Mouse (Mus musculus): Measurements from ENCODE around the gene Dnaaf2.
A peak's percentile ranks its signal among the peaks of the same experiment; 100 is the strongest.

The Dnaaf2 gene

DNA sequence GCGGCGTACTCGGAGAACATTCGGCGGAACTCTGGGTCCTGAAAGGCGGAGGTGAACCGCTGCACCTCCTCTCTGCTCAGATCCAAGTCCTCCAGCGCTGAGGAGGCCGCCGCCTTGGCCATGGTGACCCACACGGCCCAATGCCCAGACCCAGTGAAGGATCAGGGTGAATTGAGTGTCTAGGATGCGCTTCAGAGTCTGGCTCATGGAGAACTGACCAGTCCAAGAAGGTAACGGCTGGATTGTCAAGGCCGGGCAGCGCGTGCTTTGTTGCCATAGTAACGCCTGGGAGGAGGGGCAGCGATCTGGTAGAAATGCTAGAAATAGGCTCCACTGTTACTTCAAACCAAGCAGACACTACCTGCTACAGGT lies at the start of gene Dnaaf2:
Gene Dnaaf2 (minus strand): TSS at position 266 of the 372 bp plus-strand sequence.
- peak; percentile 73 for DNase-seq (ENCODE audit: low spot score)

GRCm38 (mm10) chr12:69241771-69242431 lies 43.7 kb upstream of the Dnaaf2 start:
- DNase-seq (ENCODE audit: low spot score): peak; percentile 57

DNA sequence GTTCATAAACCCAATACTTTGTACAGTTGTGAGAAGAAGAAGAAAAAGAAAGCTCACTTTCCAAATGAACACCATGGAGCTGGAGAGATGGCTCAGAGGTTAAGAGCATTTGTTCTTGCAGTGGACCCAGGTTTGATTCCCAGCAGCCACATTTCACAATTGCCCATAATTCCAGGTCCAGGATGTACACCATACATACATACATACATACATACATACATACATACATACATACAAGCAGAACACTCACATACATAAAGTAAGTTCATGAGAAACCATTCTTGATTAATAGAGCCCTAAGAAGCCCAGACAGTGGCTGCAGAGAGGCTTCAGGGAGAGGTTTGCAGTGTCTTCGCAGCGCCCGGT lies 43.2 kb upstream of the Dnaaf2 start:
- DNase-seq (ENCODE audit: low spot score): no peak

- DNase-seq (ENCODE audit: low spot score): no peak
These were observed 42.6 kb upstream of the Dnaaf2 start, which contains the start of gene Klhdc1 for GRCm38 (mm10) chr12:69240876-69241275. TSS of gene Klhdc1 (plus strand) at chr12:69241176.

- no peak for DNase-seq (ENCODE audit: low spot score)
These were observed 40.1 kb upstream of the Dnaaf2 start for GRCm38 (mm10) chr12:69238284-69238683.

- DNase-seq (ENCODE audit: low spot score): no peak
These were observed 37.6 kb upstream of the Dnaaf2 start for GRCm38 (mm10) chr12:69235782-69236181.

DNA sequence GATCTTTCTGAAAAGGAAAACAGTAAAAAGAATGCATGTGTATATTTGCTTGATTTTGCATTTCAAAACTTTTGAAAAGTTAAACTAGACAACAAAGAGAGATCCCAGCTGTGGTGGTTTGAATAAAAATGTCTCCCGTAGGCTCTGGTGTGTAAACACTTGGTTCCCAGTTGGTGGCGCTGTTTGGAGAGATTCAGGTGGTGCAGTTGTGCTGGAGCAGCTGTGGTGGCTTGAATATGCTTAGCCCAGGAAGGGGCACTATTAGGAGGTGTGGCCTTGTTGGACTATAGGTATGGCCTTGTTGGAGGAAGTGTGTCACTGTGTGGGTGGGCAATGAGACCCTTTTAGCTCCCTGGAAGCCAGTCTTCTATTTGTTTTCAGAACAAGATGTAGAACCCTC lies 31.0 kb upstream of the Dnaaf2 start:
- DNase-seq (ENCODE audit: low spot score): no peak

DNA sequence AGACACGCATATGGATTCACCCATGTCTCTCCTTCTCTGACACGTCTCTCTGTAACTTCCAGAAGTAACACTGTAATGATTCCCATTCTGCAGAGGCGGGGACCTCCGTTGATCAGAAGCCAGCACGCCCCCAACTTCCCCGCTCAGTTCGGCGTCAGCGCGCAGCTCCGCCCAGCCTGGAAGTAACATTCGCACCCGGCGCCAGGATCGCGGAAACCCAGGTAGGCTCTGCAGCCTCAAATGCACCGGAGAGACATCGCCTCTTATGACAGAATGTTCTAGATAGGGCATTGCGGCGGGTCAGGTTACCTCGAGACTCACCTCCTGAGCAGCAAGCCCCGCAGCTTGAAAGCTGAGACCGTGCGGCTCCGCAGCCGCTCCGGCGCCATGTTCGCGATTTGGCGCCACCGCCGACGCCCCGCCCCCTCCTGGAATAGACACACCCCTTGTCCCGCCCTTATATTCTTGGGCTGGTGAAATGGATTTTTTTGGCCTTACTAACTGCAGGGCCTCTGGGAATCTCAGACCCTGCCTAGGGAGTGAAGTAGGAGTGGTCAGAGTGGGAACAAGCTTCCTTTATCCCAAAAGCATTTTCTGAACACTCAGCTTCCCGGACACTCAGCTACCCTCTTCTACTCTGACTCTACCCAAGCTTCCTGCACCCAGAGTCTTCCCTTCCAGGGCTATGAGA lies 29.7 kb upstream of the Dnaaf2 start, which contains the start of gene Pole2:
Gene Pole2 (minus strand): TSS at position 420 of the 691 bp plus-strand sequence.
- peak; percentile 73 for DNase-seq (ENCODE audit: low spot score)

DNA sequence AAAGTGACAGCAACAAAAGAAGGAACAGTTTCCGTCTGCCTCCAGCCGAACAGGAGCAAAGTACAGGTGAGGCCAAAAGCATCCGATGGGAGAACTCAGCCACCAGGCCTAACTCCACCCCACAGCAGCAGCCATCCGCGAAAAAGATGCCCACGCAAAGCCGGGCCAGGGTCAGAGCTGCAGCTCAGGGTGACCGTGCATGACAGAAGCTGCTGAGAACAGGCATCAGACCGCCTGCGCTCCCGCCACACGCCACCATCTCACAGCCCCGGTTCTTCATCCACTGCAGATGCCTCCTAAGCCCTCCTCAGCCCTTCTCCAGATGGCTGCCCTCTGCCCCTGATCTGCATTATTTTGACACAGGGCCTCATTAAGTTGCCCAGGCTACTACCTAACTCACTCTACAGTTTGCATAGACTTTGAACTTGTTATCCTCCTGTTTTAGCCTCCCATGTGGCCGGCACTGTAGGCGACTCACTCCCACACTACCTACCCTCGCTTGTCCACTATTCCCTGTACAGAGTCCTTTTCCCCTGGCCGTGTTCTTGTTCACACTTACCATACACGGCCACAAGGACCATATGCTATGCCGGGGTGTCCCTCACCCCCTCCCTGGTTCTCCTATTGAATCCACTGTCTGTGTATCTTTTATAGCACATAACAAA lies 22.5 kb upstream of the Dnaaf2 start:
- no peak for DNase-seq (ENCODE audit: low spot score)

- no peak for DNase-seq (ENCODE audit: low spot score)
These were observed 18.4 kb upstream of the Dnaaf2 start for GRCm38 (mm10) chr12:69216587-69216986.

DNA sequence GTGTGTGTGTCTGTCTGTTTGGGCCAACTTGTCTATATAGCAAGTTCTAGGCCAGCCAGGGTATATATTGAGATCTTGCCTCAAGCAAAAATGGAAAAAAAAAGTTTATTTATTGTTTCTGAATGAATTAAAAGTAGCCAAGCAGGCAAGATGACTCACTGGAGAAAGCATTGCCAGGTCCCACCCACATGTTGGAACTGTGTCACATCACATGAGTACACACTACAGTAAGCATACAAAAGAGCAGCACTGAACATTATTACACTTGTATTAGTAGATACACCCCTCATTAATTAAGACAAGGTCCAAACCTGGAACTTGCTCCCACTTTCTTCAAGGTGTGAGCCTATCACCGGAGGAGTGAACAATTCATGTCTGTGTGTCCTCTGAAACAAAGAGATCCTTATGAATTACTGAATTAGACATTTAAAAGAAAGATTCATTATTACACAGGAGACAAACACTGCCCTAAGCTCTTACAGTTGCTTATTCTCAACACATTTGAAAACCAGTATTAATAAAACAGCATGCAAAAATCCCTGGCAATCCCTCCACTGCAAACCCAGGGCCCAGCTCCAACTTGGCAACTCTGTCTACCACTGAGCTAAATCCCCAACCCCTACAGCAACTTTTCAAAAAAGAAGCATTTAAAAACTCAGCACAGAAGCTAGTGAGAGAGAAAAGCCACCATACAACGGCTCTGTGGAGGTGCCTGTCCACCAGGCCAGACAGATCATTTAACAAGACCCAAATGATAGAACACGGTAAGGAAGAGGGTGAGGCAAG lies 17.0 kb upstream of the Dnaaf2 start:
- DNase-seq (ENCODE audit: low spot score): peak; percentile 33

- DNase-seq (ENCODE audit: low spot score): no peak
These were observed 16.2 kb upstream of the Dnaaf2 start for GRCm38 (mm10) chr12:69214393-69214792.

DNA sequence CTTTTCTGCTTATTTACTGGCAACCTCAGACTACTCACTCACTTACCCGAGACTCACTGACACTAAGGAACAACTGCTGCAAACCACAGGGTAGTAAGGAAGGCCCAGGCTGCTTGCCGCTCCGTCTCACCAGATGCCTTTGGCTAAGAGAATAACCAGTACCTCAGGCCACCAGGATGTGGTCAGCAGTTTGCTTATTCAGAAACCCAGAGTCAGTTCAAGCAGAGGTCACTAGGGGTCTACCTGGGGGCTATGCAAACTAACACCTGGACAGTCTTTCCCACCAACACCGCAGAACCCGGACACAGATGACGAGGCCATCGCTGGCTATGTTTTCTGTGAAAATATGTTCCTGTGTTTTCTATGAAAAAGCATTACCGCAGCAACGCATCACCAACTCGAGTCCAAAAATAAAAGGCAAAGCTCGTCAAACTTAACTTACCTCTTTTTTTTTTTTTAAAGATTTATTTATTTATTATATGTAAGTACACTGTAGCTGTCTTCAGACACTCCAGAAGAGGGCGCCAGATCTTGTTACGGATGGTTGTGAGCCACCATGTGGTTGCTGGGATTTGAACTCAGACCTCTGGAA lies 15.1 kb upstream of the Dnaaf2 start:
- no peak for DNase-seq (ENCODE audit: low spot score)

DNA sequence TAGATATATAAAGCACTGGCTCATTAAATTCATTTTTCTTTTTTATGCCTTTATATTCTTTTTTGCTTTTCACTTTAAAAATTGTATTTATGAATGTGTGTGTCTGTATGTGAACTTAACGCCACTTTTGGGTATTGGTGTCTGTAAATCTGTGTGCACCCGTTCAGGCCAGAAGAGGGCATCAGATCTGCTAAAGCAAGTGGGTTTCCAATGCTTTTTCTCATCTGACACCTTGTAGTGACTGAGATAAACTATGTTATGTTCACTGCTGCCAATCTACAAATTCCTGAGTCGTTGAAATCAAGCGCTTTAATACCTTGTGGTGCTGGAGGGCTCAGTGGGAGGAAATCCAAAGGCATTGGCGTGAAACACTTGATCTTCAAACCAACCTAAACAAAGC lies 12.8 kb upstream of the Dnaaf2 start:
- DNase-seq (ENCODE audit: low spot score): no peak

GRCm38 (mm10) chr12:69210056-69210979 lies 12.1 kb upstream of the Dnaaf2 start:
- no peak for DNase-seq (ENCODE audit: low spot score)

DNA sequence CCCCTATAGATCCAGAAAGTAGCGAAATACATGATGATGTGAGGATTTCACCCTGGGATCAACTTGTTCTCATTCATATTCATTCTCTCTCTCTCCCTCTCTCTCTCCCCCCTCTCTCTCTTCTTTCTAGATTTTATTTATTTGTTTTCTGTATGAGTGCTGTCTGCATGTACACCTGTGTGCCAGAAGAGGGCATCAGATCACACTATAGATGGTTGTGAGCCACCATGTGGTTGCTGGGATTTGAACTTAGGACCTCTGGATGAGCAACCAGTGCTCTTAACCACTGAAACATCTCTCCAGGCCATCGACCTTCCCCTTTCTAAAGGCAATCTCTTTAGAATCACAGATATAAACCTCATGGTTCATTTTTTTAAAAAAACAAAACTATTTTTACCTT lies 10.3 kb upstream of the Dnaaf2 start:
- no peak for DNase-seq (ENCODE audit: low spot score)

- DNase-seq (ENCODE audit: low spot score): no peak
These were observed 9.7 kb upstream of the Dnaaf2 start for GRCm38 (mm10) chr12:69207926-69208325.

DNA sequence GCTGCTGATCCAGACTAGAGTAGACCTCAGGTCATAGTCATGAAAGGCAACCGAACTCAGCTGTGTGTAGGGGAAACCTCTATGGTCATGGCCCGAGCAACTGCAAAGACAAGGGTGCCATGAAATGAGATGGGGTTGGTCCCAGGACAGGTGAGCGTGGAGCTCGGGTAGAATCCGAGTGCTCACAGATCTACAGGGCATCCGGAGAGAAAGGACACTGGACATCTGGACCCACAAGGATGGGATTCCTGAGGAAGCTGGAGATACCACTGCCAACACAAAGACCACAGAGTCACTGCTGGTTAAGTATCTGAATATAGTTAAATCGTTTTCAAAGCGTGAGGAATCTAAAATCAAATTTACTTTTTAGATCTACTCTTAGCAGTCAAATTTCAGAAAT lies 9.2 kb upstream of the Dnaaf2 start:
- no peak for DNase-seq (ENCODE audit: low spot score)

GRCm38 (mm10) chr12:69204052-69204833 lies 6.0 kb upstream of the Dnaaf2 start, which contains the start of gene Gm49384:
TSS of gene Gm49384 (minus strand) at chr12:69204267.
- no peak for DNase-seq (ENCODE audit: low spot score)

GRCm38 (mm10) chr12:69198985-69199384 lies 756 bp upstream of the Dnaaf2 start:
- no peak for DNase-seq (ENCODE audit: low spot score)

All from ovary, adult 18-20 months (tissue).